Mouse (Mus musculus) liver, embryonic 14.5 days (tissue): ENCODE measurements at regions not wholly inside any gene's neighbourhood (a gene's known extent, or its start where the extent isn't known, plus 50 kb on each side); places are given as distances from the start of the nearest gene placed in this dataset.

Experiments
- ATAC-seq: fragments of 200-750 bp; cut with Nextera tagmentation; 2 replicates; pipeline ENCODE4 v1.8.0; 2017; ENCODE audit warnings: moderate number of reproducible peaks, mild to moderate bottlenecking, moderate library complexity; ENCODE audit not compliant: insufficient read depth
- DNase-seq, 3 experiments: peaks; one replicate each; pipeline ENCODE4 v3.0.0-alpha.2; 2012 to 2013; ENCODE audit warnings: low read depth in 3 of 3, low spot score in 3 of 3
- H3K27ac ChIP-seq: fragments of 300-500 bp; sonication (generic); 2 replicates; pipeline ENCODE4 v1.5.1; 2014; ENCODE audit warnings: moderate library complexity, mild to moderate bottlenecking, control low read depth, inconsistent platforms
- H3K27me3 ChIP-seq: fragments of 300-500 bp; sonication (generic); 2 replicates; pipeline ENCODE4 v1.6.1; 2014; ENCODE audit warnings: mild to moderate bottlenecking, low read length, moderate library complexity; ENCODE audit not compliant: control insufficient read depth, insufficient read depth
- H3K36me3 ChIP-seq: fragments of 300-500 bp; sonication (generic); replicated peaks from 2 replicates; pipeline ENCODE4 v1.6.1; 2014; ENCODE audit warnings: low read depth; ENCODE audit not compliant: control insufficient read depth, insufficient read depth
- H3K4me1 ChIP-seq, 2 experiments: fragments of 200-500 bp in 1 of 2; fragments of 300-500 bp in 1 of 2; sonication (generic) in 1 of 2; replicated peaks; 2 replicates each; pipeline ENCODE4 v1.6.1; 2012 to 2014; ENCODE audit warnings: antibody characterized with exemption in 1 of 2, inconsistent platforms in 1 of 2, low read length in 1 of 2; ENCODE audit not compliant: control insufficient read depth in 2 of 2, insufficient read depth in 2 of 2
- H3K4me2 ChIP-seq: fragments of 300-500 bp; sonication (generic); 2 replicates; pipeline ENCODE4 v1.6.1; 2014; ENCODE audit warnings: low read depth, mild to moderate bottlenecking, control low read depth, moderate library complexity
- H3K4me3 ChIP-seq, 2 experiments: fragments of 200-500 bp in 1 of 2; fragments of 300-500 bp in 1 of 2; sonication (generic) in 1 of 2; 2 replicates each; pipeline ENCODE4 v1.5.1; 2012 to 2014; ENCODE audit warnings: low read depth in 2 of 2, low read length in 2 of 2, mild to moderate bottlenecking in 2 of 2, control low read depth in 1 of 2, inconsistent platforms in 1 of 2, moderate library complexity in 1 of 2; ENCODE audit not compliant: insufficient read depth in 1 of 2
- H3K9ac ChIP-seq: fragments of 300-500 bp; sonication (generic); replicated peaks from 2 replicates; pipeline ENCODE4 v1.6.1; 2014; ENCODE audit warnings: mild to moderate bottlenecking, control low read depth, moderate library complexity
- H3K9me3 ChIP-seq: fragments of 300-500 bp; sonication (generic); 2 replicates; pipeline ENCODE4 v1.6.1; 2016; ENCODE audit warnings: low read length, mixed read lengths; ENCODE audit not compliant: control insufficient read depth
- CTCF ChIP-seq: IDR thresholded peaks from 2 replicates; pipeline ENCODE4 v1.5.1; 2016; ENCODE audit warnings: antibody characterized with exemption, low read depth, control low read depth
- EP300 ChIP-seq: IDR thresholded peaks from 2 replicates; pipeline ENCODE4 v1.6.1; 2016; ENCODE audit warnings: antibody characterized with exemption, low read depth
- WGBS: fragments of 180-500 bp; shearing (Covaris S2); extraction: QIAGEN DNeasy Blood & Tissue Kit; methylation state at CpG from one replicate; pipeline ENCODE4 v1.1.7; 2014; ENCODE audit not compliant: insufficient replicate concordance; 5-methylcytosine and 5-hydroxymethylcytosine counted together

- no peak overlapping the region for H3K27ac ChIP-seq
- H3K36me3 ChIP-seq: no peaks in the 10 kb centered on the region
- no peaks in the 10 kb centered on the region for H3K4me1 ChIP-seq
- H3K4me3 ChIP-seq: no peak overlapping the region
- no peak for ATAC-seq
- no peaks in the 10 kb centered on the region for H3K27me3 ChIP-seq
- TF ChIP-seq EP300: no peak
- TF ChIP-seq CTCF: no peak
- 39% methylated on average over 2 of the region's 2 CpGs for WGBS
- no peak overlapping the region for H3K4me2 ChIP-seq
- H3K9me3 ChIP-seq: no peaks in the 10 kb centered on the region
- no peak for DNase-seq
- no peak overlapping the region for H3K9ac ChIP-seq
These were observed 219.2 kb downstream of the Etaa1 start for GRCm38 (mm10) chr11:17734519-17734918.

- DNase-seq (no peak), ATAC-seq (no peak)
- H3K9ac ChIP-seq: no peak overlapping the region
- no peaks in the 10 kb centered on the region for H3K4me1 ChIP-seq
- H3K4me3 ChIP-seq: no peak overlapping the region
- H3K27me3 ChIP-seq: no peaks in the 10 kb centered on the region
- no peaks in the 10 kb centered on the region for H3K9me3 ChIP-seq
- TF ChIP-seq EP300 (no peak), CTCF (no peak)
- no peak overlapping the region for H3K4me2 ChIP-seq
- H3K27ac ChIP-seq: no peak overlapping the region
- H3K36me3 ChIP-seq: no peaks in the 10 kb centered on the region
- 38% methylated on average over 5 of the region's 5 CpGs for WGBS
These were observed 214.8 kb downstream of the Etaa1 start for GRCm38 (mm10) chr11:17738879-17739278.

- no peaks in the 10 kb centered on the region for H3K9me3 ChIP-seq
- no peak for ATAC-seq
These were observed 209.9 kb downstream of the Etaa1 start for GRCm38 (mm10) chr11:17743821-17744220.

GRCm38 (mm10) chr11:17750345-17750744, 203.3 kb downstream of the Etaa1 start:
- ATAC-seq (no peak), DNase-seq (no peak)
- H3K36me3 ChIP-seq: no peaks in the 10 kb centered on the region
- H3K9me3 ChIP-seq: no peaks in the 10 kb centered on the region
- WGBS: 48% methylated on average over 6 of the region's 6 CpGs
- no peak overlapping the region for H3K4me2 ChIP-seq
- no peaks in the 10 kb centered on the region for H3K4me1 ChIP-seq
- no peak overlapping the region for H3K4me3 ChIP-seq
- H3K27me3 ChIP-seq: no peaks in the 10 kb centered on the region
- no peak overlapping the region for H3K27ac ChIP-seq
- no peak for TF ChIP-seq EP300
- no peak for TF ChIP-seq CTCF
- no peak overlapping the region for H3K9ac ChIP-seq

More at GRCm38 (mm10) chr11:17743821-17744220, 209.9 kb downstream of the Etaa1 start:
- no peak for TF ChIP-seq EP300
- TF ChIP-seq CTCF: no peak
- no peak overlapping the region for H3K27ac ChIP-seq
- WGBS: 76% methylated on average over 1 of the region's 1 CpGs
- H3K9ac ChIP-seq: no peak overlapping the region
- H3K27me3 ChIP-seq: no peaks in the 10 kb centered on the region
- H3K4me3 ChIP-seq: no peak overlapping the region
- H3K4me2 ChIP-seq: no peak overlapping the region
- no peaks in the 10 kb centered on the region for H3K36me3 ChIP-seq
- H3K4me1 ChIP-seq: no peaks in the 10 kb centered on the region
- no peak for DNase-seq

GRCm38 (mm10) chr11:17759224-17759623, 194.5 kb downstream of the Etaa1 start:
- Histone ChIP-seq H3K9ac (no peak overlapping the region), H3K27ac (no peak overlapping the region), H3K4me3 (no peak overlapping the region), H3K27me3 (no peaks in the 10 kb centered on the region), H3K36me3 (no peaks in the 10 kb centered on the region), H3K4me1 (no peaks in the 10 kb centered on the region), H3K9me3 (no peaks in the 10 kb centered on the region), H3K4me2 (no peak overlapping the region)
- DNase-seq (no peak), ATAC-seq (no peak)
- TF ChIP-seq EP300 (no peak), CTCF (no peak)
- 26% methylated on average over 2 of the region's 2 CpGs for WGBS
